Mouse (Mus musculus): ENCODE data around the gene Hcn2. TPM values are rescaled to one million over a fixed set of nuclear protein-coding genes. Genes with fewer than 3 reads are reported as not detected.

The Hcn2 gene
- polyA plus RNA-seq, 1 experiment from 2014 or later: 0.04 TPM

- no peak for ATAC-seq
- no peaks in the 10 kb centered on the region for H3K27me3 ChIP-seq (ENCODE audit: insufficient read depth, low read length)
- peaks cover 38% of the 10 kb centered on the region for H3K36me3 ChIP-seq (replicated peaks; ENCODE audit: insufficient read depth, low read length)
- H3K4me1 ChIP-seq (ENCODE audit: insufficient read depth): peaks cover 23% of the 10 kb centered on the region
- H3K9me3 ChIP-seq (ENCODE audit: low read length): no peaks in the 10 kb centered on the region
- H3K27ac ChIP-seq (ENCODE audit: low read depth): no peak overlapping the region
- 86% methylated on average over 3 of the region's 3 CpGs for WGBS (ENCODE audit: insufficient replicate concordance)
- no peak for DNase-seq
- no peak overlapping the region for H3K4me2 ChIP-seq (ENCODE audit: low read depth, low read length)
- H3K4me3 ChIP-seq (ENCODE audit: low read depth, low read length): no peak overlapping the region
- TF ChIP-seq EP300 (IDR thresholded peaks at IDR 0.05; ENCODE audit: low read depth) (no peak), CTCF (IDR thresholded peaks at IDR 0.05; ENCODE audit: low read depth) (no peak)
- H3K9ac ChIP-seq (replicated peaks): no peak overlapping the region
Measured at GRCm38 (mm10) chr10:79762875-79763274, 46.4 kb downstream of the Hcn2 start.

GRCm38 (mm10) chr10:79764234-79764633 lies 47.8 kb downstream of the Hcn2 start:
- Histone ChIP-seq H3K27me3 (ENCODE audit: insufficient read depth, low read length) (no peaks in the 10 kb centered on the region), H3K36me3 (replicated peaks; ENCODE audit: insufficient read depth, low read length) (peaks cover 27% of the 10 kb centered on the region), H3K4me3 (ENCODE audit: low read depth, low read length) (no peak overlapping the region), H3K4me1 (ENCODE audit: insufficient read depth) (peaks cover 30% of the 10 kb centered on the region), H3K9ac (replicated peaks) (0 out of 2 replicates have a peak overlapping the region, but pooled peaks have one; percentile 11), H3K4me2 (ENCODE audit: low read depth, low read length) (no peak overlapping the region), H3K9me3 (ENCODE audit: low read length) (no peaks in the 10 kb centered on the region), H3K27ac (ENCODE audit: low read depth) (no peak overlapping the region)
- DNase-seq: no peak
- no peak for ATAC-seq
- TF ChIP-seq EP300 (IDR thresholded peaks at IDR 0.05; ENCODE audit: low read depth) (no peak), CTCF (IDR thresholded peaks at IDR 0.05; ENCODE audit: low read depth) (no peak)
- WGBS (ENCODE audit: insufficient replicate concordance): 66% methylated on average over 7 of the region's 7 CpGs

GRCm38 (mm10) chr10:79765228-79765745 lies 48.9 kb downstream of the Hcn2 start:
- H3K4me1 ChIP-seq (ENCODE audit: insufficient read depth): peaks cover 30% of the 10 kb centered on the region
- H3K4me3 ChIP-seq (ENCODE audit: low read depth, low read length): peak overlapping the region; percentile 96; the same call in 1 of the 2 replicates
- TF ChIP-seq EP300 (IDR thresholded peaks at IDR 0.05; ENCODE audit: low read depth): no peak
- no peak for TF ChIP-seq CTCF (IDR thresholded peaks at IDR 0.05; ENCODE audit: low read depth)
- ATAC-seq: peak; percentile 2; the same call in 1 of the 2 replicates
- peak overlapping the region; percentile 85 for H3K4me2 ChIP-seq (ENCODE audit: low read depth, low read length)
- H3K9ac ChIP-seq (replicated peaks): peak overlapping the region; percentile 96
- peaks cover 25% of the 10 kb centered on the region for H3K36me3 ChIP-seq (replicated peaks; ENCODE audit: insufficient read depth, low read length)
- no peak for DNase-seq
- no peaks in the 10 kb centered on the region for H3K27me3 ChIP-seq (ENCODE audit: insufficient read depth, low read length)
- 59% methylated on average over 2 of the region's 2 CpGs for WGBS (ENCODE audit: insufficient replicate concordance)
- peak overlapping the region; percentile 95 for H3K27ac ChIP-seq (ENCODE audit: low read depth)
- no peaks in the 10 kb centered on the region for H3K9me3 ChIP-seq (ENCODE audit: low read length)

- peak overlapping the region; percentile 95 for H3K27ac ChIP-seq (ENCODE audit: low read depth)
- peaks cover 30% of the 10 kb centered on the region for H3K4me1 ChIP-seq (ENCODE audit: insufficient read depth)
- TF ChIP-seq EP300 (IDR thresholded peaks at IDR 0.05; ENCODE audit: low read depth): no peak
- TF ChIP-seq CTCF (IDR thresholded peaks at IDR 0.05; ENCODE audit: low read depth): no peak
- no peaks in the 10 kb centered on the region for H3K27me3 ChIP-seq (ENCODE audit: insufficient read depth, low read length)
- H3K9ac ChIP-seq (replicated peaks): peak overlapping the region; percentile 96
- no peaks in the 10 kb centered on the region for H3K9me3 ChIP-seq (ENCODE audit: low read length)
- 5% methylated on average over 16 of the region's 16 CpGs for WGBS (ENCODE audit: insufficient replicate concordance)
- DNase-seq (no peak), ATAC-seq (no peak)
- peak overlapping the region; percentile 96 for H3K4me3 ChIP-seq (ENCODE audit: low read depth, low read length)
- peaks cover 18% of the 10 kb centered on the region for H3K36me3 ChIP-seq (replicated peaks; ENCODE audit: insufficient read depth, low read length)
- peak overlapping the region; percentile 85 for H3K4me2 ChIP-seq (ENCODE audit: low read depth, low read length)
Measured at GRCm38 (mm10) chr10:79766001-79766507, 49.6 kb downstream of the Hcn2 start.

GRCm38 (mm10) chr10:79766508-79767325 lies 50.3 kb downstream of the Hcn2 start, which contains the start of gene Rnf126:
TSS of gene Rnf126 (minus strand) at chr10:79766952.
- peak; percentile 66 for TF ChIP-seq EP300 (IDR thresholded peaks at IDR 0.05; ENCODE audit: low read depth)
- no peak for TF ChIP-seq CTCF (IDR thresholded peaks at IDR 0.05; ENCODE audit: low read depth)
- Histone ChIP-seq H3K4me2 (ENCODE audit: low read depth, low read length) (peak within 1 kb of the TSS; percentile 85), H3K9ac (replicated peaks) (peak within 1 kb of the TSS; percentile 96), H3K27me3 (ENCODE audit: insufficient read depth, low read length) (no peaks in the 10 kb centered on the region), H3K4me1 (ENCODE audit: insufficient read depth) (peaks cover 30% of the 10 kb centered on the region), H3K36me3 (replicated peaks; ENCODE audit: insufficient read depth, low read length) (peaks cover 11% of the 10 kb centered on the region), H3K27ac (ENCODE audit: low read depth) (peak within 1 kb of the TSS; percentile 95), H3K9me3 (ENCODE audit: low read length) (no peaks in the 10 kb centered on the region), H3K4me3 (ENCODE audit: low read depth, low read length) (peak within 1 kb of the TSS; percentile 96)
- DNase-seq (peak; percentile 99), ATAC-seq (peak; percentile 89)
- WGBS (ENCODE audit: insufficient replicate concordance): under 1% methylated on average over 68 of the region's 101 CpGs

Measured in liver, postnatal 0 days (tissue).